Mouse (Mus musculus) olfactory bulb, adult 2 months (tissue): Measurements from ENCODE around the gene Tcf7. TPM values are rescaled to one million over a fixed set of nuclear protein-coding genes. Genes with fewer than 3 reads are reported as not detected.

Experiments
- H3K27ac ChIP-seq: fragments of 200-500 bp; 2 replicates; pipeline ENCODE4 v1.5.1; 2012; ENCODE audit warnings: low read depth, low read length; ENCODE audit not compliant: insufficient read depth
- H3K4me1 ChIP-seq: fragments of 200-500 bp; 2 replicates; pipeline ENCODE4 v1.6.1; 2012; ENCODE audit warnings: low read length; ENCODE audit not compliant: control insufficient read depth, insufficient read depth
- H3K4me3 ChIP-seq: fragments of 200-500 bp; 2 replicates; pipeline ENCODE4 v1.5.1; 2012; ENCODE audit warnings: mild to moderate bottlenecking, low read depth, low read length, moderate library complexity; ENCODE audit not compliant: insufficient read depth
- CTCF ChIP-seq: fragments of 200-500 bp; IDR thresholded peaks from 2 replicates; pipeline ENCODE4 v1.5.1; 2012; ENCODE audit warnings: low read depth, mild to moderate bottlenecking, low read length, moderate library complexity; ENCODE audit not compliant: insufficient read depth
- POLR2A ChIP-seq: fragments of 200-500 bp; IDR thresholded peaks from 2 replicates; pipeline ENCODE4 v1.6.1; 2012; ENCODE audit warnings: mild to moderate bottlenecking, low read depth, low read length, moderate library complexity; ENCODE audit not compliant: insufficient read depth
- WGBS: fragments of 180-500 bp; shearing (Covaris S2); methylation state at CpG from one replicate; pipeline ENCODE4 v1.1.7; 2018; 5-methylcytosine and 5-hydroxymethylcytosine counted together
- polyA plus RNA-seq: library from polyadenylated mRNA; stranded (reverse); fragments of >200 nt; gene quantifications from 2 replicates; pipeline ENCODE4 v1.2.4, GENCODE M21; 2012; ENCODE audit warnings: low replicate concordance; ENCODE audit not compliant: missing spikeins, insufficient read depth, insufficient read length

Gene Tcf7
- polyA plus RNA-seq, 1 experiment, result 377 TPM

DNA sequence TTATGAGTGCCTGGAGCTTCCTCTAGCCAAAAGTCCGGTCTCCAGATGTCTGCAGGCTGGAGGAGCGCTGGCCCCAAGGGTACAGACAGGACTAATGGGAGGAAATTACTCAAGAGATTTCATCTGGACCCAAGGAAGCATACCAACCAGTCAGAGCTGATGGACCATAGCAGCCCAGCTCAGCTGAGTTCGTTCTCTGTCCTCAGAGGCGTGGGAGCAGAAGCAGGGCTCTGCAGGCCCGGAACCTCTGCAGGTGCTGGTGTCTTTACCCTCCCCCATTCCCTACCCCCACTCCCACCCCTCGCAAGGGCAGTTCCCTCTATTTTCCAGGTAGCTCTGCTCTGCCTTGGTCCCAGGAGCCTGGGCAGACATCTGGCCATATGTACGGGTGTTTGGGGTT is 9.5 kb upstream of the Tcf7 start:
- H3K27ac ChIP-seq, result no peak overlapping the region
- H3K4me3 ChIP-seq, result no peak overlapping the region
- no peak for TF ChIP-seq CTCF
- TF ChIP-seq POLR2A, result no peak
- WGBS, result 95% methylated on average over 7 of the region's 7 CpGs
- H3K4me1 ChIP-seq, result peaks cover 5% of the 10 kb centered on the region

DNA sequence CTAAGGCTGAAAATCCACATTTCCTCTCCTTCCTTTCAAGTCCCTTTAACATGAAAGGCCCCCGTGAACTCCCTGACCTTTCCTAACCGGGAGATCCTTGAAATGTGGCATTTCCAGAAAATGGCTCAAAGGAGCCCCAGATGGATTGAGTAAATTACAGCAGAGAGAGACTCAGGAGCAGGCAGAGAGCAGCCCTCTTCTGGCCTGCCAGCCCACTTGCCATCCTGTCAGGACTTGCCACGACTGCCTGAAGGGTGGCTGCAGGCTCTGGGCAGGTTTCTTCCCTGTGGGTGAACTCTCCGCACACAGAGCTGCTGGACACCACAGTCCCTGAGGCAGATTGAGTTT is 4.1 kb upstream of the Tcf7 start:
- TF ChIP-seq POLR2A (no peak), CTCF (no peak)
- no peak overlapping the region for H3K4me3 ChIP-seq
- H3K27ac ChIP-seq, result no peak overlapping the region
- H3K4me1 ChIP-seq, result peaks cover 43% of the 10 kb centered on the region
- 32% methylated on average over 4 of the region's 4 CpGs for WGBS

DNA sequence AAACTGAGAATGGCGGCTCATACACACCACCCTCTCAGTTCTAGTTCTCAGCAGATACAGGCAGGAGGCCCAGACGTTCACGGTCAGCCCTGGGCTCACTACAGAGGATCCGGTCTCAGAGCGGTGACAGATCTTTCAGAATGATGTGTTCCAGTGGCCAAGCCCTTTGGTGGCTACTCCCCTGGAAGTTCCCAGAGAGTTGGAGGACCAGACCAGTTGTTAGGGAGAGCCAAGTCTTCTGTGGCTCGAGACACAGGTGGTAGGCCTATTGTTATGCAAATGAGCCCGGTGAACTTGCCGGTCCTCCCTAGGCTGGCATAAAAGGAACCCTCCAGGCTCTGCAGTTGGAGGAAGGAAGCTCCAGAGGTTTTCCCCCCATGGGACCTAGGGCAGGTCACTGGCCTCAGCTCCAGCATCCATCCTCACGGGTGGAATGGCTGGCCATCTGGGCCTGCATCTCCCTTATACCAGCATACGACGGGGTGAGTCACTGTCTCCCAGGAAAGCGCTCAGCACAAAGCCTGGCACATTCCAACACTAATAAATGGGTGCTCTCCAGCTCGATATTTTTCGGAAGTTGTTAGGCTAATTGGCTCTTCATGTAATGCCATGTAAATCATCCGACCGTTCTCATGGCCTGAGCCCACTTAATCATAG is 3.6 kb upstream of the Tcf7 start:
- WGBS, result 39% methylated on average over 16 of the region's 16 CpGs
- Histone ChIP-seq H3K27ac (no peak overlapping the region), H3K4me1 (peaks cover 48% of the 10 kb centered on the region), H3K4me3 (no peak overlapping the region)
- TF ChIP-seq POLR2A, result no peak
- TF ChIP-seq CTCF, result no peak

DNA sequence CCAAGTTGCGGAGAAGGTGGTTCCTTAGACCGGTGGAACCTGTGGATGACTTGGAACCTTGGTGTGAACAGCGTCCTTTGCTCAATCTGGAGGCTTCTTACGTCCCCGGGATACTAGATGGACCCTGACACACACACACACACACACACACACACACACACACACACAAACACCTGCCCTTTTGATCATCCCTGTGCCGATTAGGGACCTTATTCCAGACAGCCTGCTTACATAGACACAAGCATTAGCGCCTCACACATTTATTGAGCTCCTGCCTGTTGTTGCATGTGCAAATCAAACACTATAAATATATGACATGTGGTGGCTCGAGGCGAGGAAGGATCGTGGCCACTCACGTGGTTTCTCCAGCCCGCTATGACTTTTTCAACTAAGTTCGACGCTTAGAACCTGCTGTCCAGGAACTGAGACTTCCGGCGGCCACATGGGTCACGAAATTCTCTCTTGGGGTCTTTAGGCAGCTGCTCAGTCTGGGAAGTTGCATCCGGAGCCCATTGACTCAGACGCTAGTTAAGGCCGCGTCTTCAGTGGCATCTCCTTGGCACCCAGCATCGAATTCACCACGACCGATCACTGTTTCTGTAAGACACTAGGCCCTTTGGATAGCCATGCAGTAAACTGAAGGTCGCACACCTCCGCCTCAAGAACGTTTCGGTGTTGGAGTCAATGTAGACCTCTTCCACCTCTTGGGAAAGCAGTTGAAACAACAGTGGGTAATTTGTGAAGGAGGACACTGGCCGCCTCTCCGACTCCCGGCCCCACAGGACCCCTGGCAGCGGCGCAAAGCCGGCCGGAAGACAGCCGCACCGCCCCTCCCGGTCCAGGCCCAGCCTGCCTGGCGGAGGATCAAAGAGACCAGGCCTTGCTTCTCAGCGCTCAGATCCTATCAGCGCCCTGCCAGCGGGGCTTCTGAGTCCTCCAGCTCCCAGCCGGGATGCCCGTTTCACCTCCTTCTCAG is 1.1 kb upstream of the Tcf7 start:
- Histone ChIP-seq H3K4me3 (peak overlapping the region; percentile 33), H3K4me1 (peaks cover 52% of the 10 kb centered on the region), H3K27ac (peak overlapping the region; percentile 10)
- TF ChIP-seq CTCF (no peak), POLR2A (no peak)
- 32% methylated on average over 44 of the region's 44 CpGs for WGBS

DNA sequence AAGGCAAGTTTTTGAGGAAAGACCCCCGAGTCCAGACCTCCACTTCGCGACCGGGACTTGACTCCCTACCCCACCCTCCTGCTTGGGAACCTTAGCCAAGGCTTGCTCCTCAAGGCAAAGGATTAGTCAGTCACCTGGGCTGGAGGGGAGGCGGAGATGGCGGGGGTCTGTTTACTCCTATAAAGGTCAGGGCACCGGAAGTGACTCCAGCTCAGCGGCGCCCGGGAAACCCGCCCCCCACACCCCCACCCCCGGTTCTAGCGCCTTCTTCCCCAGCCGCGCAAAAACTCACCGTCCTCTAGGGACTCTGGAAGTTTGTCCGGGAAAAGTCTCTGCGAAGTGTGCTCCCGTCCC is 417 bp downstream of the Tcf7 start:
- H3K27ac ChIP-seq, result no peak overlapping the region
- TF ChIP-seq POLR2A (no peak), CTCF (no peak)
- peak overlapping the region; percentile 84 for H3K4me3 ChIP-seq
- peaks cover 51% of the 10 kb centered on the region for H3K4me1 ChIP-seq
- 3% methylated on average over 19 of the region's 19 CpGs for WGBS

DNA sequence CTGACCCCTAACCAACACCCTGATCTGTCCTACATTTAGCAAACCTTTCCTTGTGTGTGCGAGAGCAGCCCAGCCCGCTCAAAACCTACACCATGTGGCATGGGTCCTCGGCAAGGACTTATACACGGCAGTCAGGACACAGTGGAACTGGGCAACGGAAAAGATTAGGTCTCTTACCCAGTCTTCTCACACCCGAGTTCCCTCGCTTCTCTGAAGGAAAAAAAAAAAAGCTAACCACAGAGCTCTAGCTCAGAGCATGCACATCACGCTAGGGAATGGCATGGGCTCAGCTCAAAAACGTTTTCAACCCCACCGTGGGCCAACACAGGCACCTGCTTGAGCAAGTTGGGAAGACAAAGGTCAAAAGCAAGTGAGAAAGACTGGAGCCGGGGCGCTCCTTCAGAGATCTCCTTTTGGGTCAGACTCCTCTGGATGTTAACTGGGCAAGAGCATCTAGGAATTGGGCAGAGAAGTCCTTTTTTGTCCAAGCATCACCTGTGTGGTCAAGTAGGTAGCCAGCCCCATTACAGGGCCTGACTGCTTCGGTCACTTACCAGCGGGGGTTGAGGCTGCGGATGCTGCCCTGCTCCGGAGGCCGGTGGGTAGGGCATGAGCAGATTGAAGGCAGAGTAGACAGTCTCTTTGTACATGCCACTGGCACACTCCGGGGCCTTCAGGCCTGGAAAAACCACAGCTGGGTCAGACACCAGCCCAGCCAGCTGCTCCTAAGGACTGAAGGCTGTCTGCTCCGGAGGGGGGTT is 1.1 kb downstream of the Tcf7 start:
- Histone ChIP-seq H3K4me3 (peak overlapping the region; percentile 84), H3K27ac (no peak overlapping the region), H3K4me1 (peaks cover 47% of the 10 kb centered on the region)
- WGBS, result 58% methylated on average over 19 of the region's 19 CpGs
- TF ChIP-seq POLR2A, result no peak
- TF ChIP-seq CTCF, result no peak

DNA sequence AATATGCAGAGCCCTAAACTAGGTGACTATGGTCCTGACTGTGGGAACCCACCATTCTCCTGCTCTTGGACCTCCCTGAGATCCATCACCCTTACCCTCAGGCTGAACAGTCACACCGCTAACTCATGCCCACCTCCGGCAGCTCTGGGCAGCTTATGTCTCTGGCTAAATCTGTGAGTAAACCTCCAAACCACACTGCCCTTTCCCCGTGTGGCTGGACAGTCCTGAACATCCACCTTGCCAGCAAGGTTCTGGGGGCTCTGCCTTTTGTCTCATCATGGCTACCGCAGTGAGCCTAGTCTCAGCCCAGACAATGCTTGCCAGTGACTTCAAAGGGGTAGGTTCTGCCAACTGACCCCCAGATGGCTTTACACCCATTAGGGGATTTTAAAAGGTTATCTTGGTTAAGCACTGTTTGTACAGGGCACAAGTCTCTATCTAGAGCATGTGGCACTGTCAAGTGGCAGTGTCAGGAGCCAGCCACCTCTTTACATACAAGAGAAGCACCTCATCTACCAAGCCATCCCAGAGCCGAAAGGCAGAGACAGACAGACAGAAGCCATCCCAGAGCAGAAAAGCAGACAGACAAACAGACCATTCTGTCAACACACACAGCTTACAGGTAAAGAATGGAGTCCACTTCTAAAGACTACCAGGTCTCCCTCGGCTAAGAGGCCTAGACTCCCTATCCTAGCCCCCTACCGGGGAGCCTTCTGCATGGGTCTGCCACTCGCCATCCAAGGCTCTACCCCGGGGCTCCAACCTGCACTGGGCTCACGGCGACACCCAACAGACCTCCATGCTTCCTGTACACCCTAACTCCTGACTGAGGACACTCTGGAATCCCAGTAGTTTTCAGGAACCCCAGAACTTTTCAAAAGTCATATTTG is 2.0 kb downstream of the Tcf7 start:
- TF ChIP-seq POLR2A, result no peak
- H3K4me1 ChIP-seq, result peaks cover 47% of the 10 kb centered on the region
- 92% methylated on average over 11 of the region's 11 CpGs for WGBS
- no peak overlapping the region for H3K27ac ChIP-seq
- H3K4me3 ChIP-seq, result peak overlapping the region; percentile 84

DNA sequence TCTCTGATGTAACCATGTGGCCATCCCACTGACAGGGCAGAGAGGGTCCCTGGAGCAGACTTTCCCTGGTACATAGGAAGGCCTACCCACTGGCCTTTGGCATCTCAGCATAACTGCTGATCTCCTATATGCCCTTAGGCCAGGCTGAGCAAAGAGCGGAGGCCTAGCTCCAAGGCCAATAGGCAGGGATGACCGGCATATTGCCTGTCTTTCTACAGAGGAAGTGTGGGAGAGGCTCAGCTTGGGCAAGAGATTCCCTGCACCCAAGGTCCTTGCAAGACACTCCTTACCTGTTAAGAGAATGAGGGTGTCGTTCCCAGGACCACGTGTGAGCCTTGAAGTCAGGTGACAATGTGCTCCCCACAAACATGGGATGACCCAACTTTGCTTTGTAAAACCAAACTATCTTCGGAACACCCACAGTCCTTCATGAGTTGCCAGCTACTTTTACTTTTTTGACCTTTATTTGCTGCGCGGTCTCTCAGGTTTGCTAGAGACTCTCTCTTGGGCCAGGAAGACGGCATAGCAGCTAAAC is 3.1 kb downstream of the Tcf7 start:
- WGBS, result 94% methylated on average over 8 of the region's 8 CpGs

More for the DNA sequence above, 3.1 kb downstream of the Tcf7 start:
- no peak overlapping the region for H3K27ac ChIP-seq
- TF ChIP-seq CTCF (no peak), POLR2A (no peak)
- H3K4me1 ChIP-seq, result peaks cover 52% of the 10 kb centered on the region
- H3K4me3 ChIP-seq, result no peak overlapping the region; the same call in 1 of the 2 replicates
